Mouse (Mus musculus): ENCODE results near the gene Cers3.
A peak's percentile ranks its signal among the peaks of the same experiment; 100 is the strongest.

- TF ChIP-seq POLR2A (IDR thresholded peaks at IDR 0.05; ENCODE audit: borderline replicate concordance, extremely low read depth, insufficient read depth, insufficient read length, poor library complexity, severe bottlenecking) (no peak), CTCF (IDR thresholded peaks at IDR 0.05; ENCODE audit: borderline replicate concordance, extremely low read depth, insufficient read depth, insufficient read length) (peak; percentile 52)
Measured at GRCm38 (mm10) chr7:66840008-66840719, 96.9 kb downstream of the Cers3 start.
